Comparison of ENCODE assay signal across 10 mouse cellular contexts in genomic region chr5:120517552-120517951, GRCm38 (mm10). TPM values are rescaled to one million over a fixed set of nuclear protein-coding genes. Genes with fewer than 3 reads are reported as not detected.
DNase-seq lines count a peak whose midpoint lies in the region; ATAC-seq and TF ChIP-seq lines count a peak whose summit lies in the region.
"Had no signal": no experiment of that assay in that cellular context is flagged by ENCODE, and none has a peak within 500 bp of the region (broad histone marks: within the 10 kb centered on the region; RNA-seq: fewer than 3 reads in every experiment).

No protein-coding gene starts in this region.

- peaks cover 20 to 55% of the 10 kb centered on the region in 2 experiments for H3K4me1 ChIP-seq in CH12.LX (ENCODE audit: control insufficient read depth in 1 of 2, insufficient read depth in 2 of 2)
- peaks cover 14% of the 10 kb centered on the region for H3K4me1 ChIP-seq in embryonic facial prominence, embryonic 14.5 days (ENCODE audit: control insufficient read depth, insufficient read depth, low read length)

- in situ Hi-C loops in CH12.LX (cut with MboI; ENCODE audit: low pct_ligation_motif_present, low pct_unique_long_range_greater_than_20kb, low sequenced_read_pairs): loop anchor here (5.0 to 25.0 kb wide), 2 partner anchors 90 to 195 kb away; partner anchors contain the start of gene Dtx1

- peaks cover 9 to 47% of the 10 kb centered on the region in 2 experiments for H3K36me3 ChIP-seq in CH12.LX (replicated peaks in 1 of 2; ENCODE audit: control insufficient read depth in 1 of 2, insufficient read depth in 1 of 2, low read length in 1 of 2)
- peaks cover 7% of the 10 kb centered on the region; the same call in 1 of the 2 replicates for H3K36me3 ChIP-seq in embryonic facial prominence, embryonic 14.5 days (ENCODE audit: control insufficient read depth, insufficient read depth, low read length)

- no peak overlapping the region for H3K9ac ChIP-seq in CH12.LX (ENCODE audit: insufficient read depth, low read depth)
- no peak overlapping the region for H3K9ac ChIP-seq in embryonic facial prominence, embryonic 14.5 days (ENCODE audit: low read depth, low read length)

- H3K27ac ChIP-seq in CH12.LX (ENCODE audit: insufficient read depth, low read depth): 0 out of 2 replicates have a peak overlapping the region, but pooled peaks have one; percentile 10
- H3K27ac ChIP-seq in embryonic facial prominence, embryonic 14.5 days (replicated peaks; ENCODE audit: low read depth, low read length): no peak overlapping the region
- no peak overlapping the region for H3K27ac ChIP-seq in left cerebral cortex, adult 2 months

- no peaks in the 10 kb centered on the region for H3K79me2 ChIP-seq in CH12.LX (replicated peaks; ENCODE audit: control insufficient read depth, extremely low read depth, insufficient read depth, poor library complexity, severe bottlenecking)

- intact Hi-C loops in left cerebral cortex, adult 2 months (cut with DNase I): no loop called here

- no peak for TF ChIP-seq RAD21 in CH12.LX (IDR thresholded peaks at IDR 0.05; ENCODE audit: low read depth, low read length)

- H3K9me3 ChIP-seq in CH12.LX (replicated peaks; ENCODE audit: low read length): no peaks in the 10 kb centered on the region
- no peaks in the 10 kb centered on the region for H3K9me3 ChIP-seq in embryonic facial prominence, embryonic 14.5 days (ENCODE audit: control insufficient read depth, low read length)

- TF ChIP-seq CTCF in CH12.LX (conservative IDR thresholded peaks at IDR 0.05 in 1 of 2, IDR thresholded peaks at IDR 0.05 in 1 of 2; ENCODE audit: low read depth in 2 of 2, low read length in 2 of 2): no peak
- TF ChIP-seq CTCF in left cerebral cortex, adult 2 months (IDR thresholded peaks at IDR 0.05): no peak

- peak overlapping the region in 1 of 3 experiments; percentile 6 for H3K4me3 ChIP-seq in CH12.LX (replicated peaks in 1 of 3; ENCODE audit: low read depth in 2 of 3, low read length in 2 of 3, poor library complexity in 1 of 3)
- no peak overlapping the region for H3K4me3 ChIP-seq in embryonic facial prominence, embryonic 14.5 days (ENCODE audit: low read depth, low read length)
- H3K4me3 ChIP-seq in left cerebral cortex, adult 2 months: no peak overlapping the region

- peak; percentile 69 for DNase-seq in gastrocnemius, adult 18-20 months (ENCODE audit: low spot score)
- no peak for DNase-seq in gastrocnemius, postnatal 10 days
- peak; percentile 91 for DNase-seq in CH12.LX (ENCODE audit: extremely low read depth)
- peak; percentile 59 for DNase-seq in embryonic facial prominence, embryonic 14.5 days (ENCODE audit: low spot score)
- DNase-seq in lung, postnatal 25 days (ENCODE audit: low spot score): peak; percentile 41
- DNase-seq in right cerebral cortex, postnatal 25 days: no peak
- no peak for DNase-seq in left cerebral cortex, adult 2 months (ENCODE audit: extremely low spot score in 1 of 2, low spot score in 2 of 2)
- DNase-seq: cerebellum, postnatal 25 days had no signal

- no peak for ATAC-seq in embryonic facial prominence, embryonic 14.5 days (ENCODE audit: low read depth)
- no peak for ATAC-seq in CD4-positive, CD25-positive, alpha-beta regulatory T cell, adult 4 months

- H3K4me2 ChIP-seq in CH12.LX (ENCODE audit: insufficient read depth, low read depth, poor library complexity, severe bottlenecking): no peak overlapping the region
- no peak overlapping the region for H3K4me2 ChIP-seq in embryonic facial prominence, embryonic 14.5 days (ENCODE audit: low read depth, low read length)

- 48% methylated on average over 9 of the region's 9 CpGs for WGBS in embryonic facial prominence, embryonic 14.5 days

- TF ChIP-seq POLR2A in CH12.LX (IDR thresholded peaks at IDR 0.05; ENCODE audit: low read depth, low read length): no peak

- H3K27me3 ChIP-seq in CH12.LX (replicated peaks): no peaks in the 10 kb centered on the region
- H3K27me3 ChIP-seq in embryonic facial prominence, embryonic 14.5 days (replicated peaks; ENCODE audit: control insufficient read depth, insufficient read depth, low read length): no peaks in the 10 kb centered on the region

- TF ChIP-seq EP300 in CH12.LX (IDR thresholded peaks at IDR 0.05; ENCODE audit: low read length): peak; percentile 74

- dilution Hi-C loops in CH12.LX (cut with MboI; ENCODE audit: extremely low pct_ligation_motif_present, extremely low pct_unique_long_range_greater_than_20kb, low sequenced_read_pairs): no loop called here

TF ChIP-seq in CH12.LX, 34 proteins besides CTCF, POLR2A, EP300 and RAD21 (continues in another document):
- TF ChIP-seq E2F4 (IDR thresholded peaks at IDR 0.05; ENCODE audit: insufficient replicate concordance, low read depth, low read length) (no peak), ETS1 (conservative IDR thresholded peaks at IDR 0.05; ENCODE audit: low read depth, low read length) (peak; percentile 98), BHLHE40 (IDR thresholded peaks at IDR 0.05; ENCODE audit: low read depth, low read length) (peak; percentile 99), RCOR1 (conservative IDR thresholded peaks at IDR 0.05; ENCODE audit: low read depth, low read length) (peak; percentile 72; the same call in 1 of the 2 replicates), MAZ (IDR thresholded peaks at IDR 0.05; ENCODE audit: low read depth, low read length) (peak; percentile 62; the same call in 1 of the 2 replicates), CHD2 (IDR thresholded peaks at IDR 0.05; ENCODE audit: low read length) (no peak; the same call in 1 of the 2 replicates), MAFK (IDR thresholded peaks at IDR 0.05; ENCODE audit: insufficient replicate concordance, low read length) (peak; percentile 41; the same call in 1 of the 2 replicates), MXI1 (IDR thresholded peaks at IDR 0.05; ENCODE audit: low read depth, low read length) (peak; percentile 30; the same call in 1 of the 2 replicates), JUND (conservative IDR thresholded peaks at IDR 0.05; ENCODE audit: low read depth, low read length) (peak; percentile 50; the same call in 1 of the 2 replicates), NELFE (IDR thresholded peaks at IDR 0.05; ENCODE audit: low read depth, low read length) (no peak), GABPA (IDR thresholded peaks at IDR 0.05; ENCODE audit: insufficient replicate concordance, low read depth, low read length) (no peak), MAX (IDR thresholded peaks at IDR 0.05; ENCODE audit: low read length) (peak; percentile 77), ZMIZ1 (IDR thresholded peaks at IDR 0.05; ENCODE audit: low read depth, low read length) (no peak), TCF12 (IDR thresholded peaks at IDR 0.05; ENCODE audit: low read depth, low read length) (peak; percentile 65; the same call in 1 of the 2 replicates), ZC3H11A (IDR thresholded peaks at IDR 0.05; ENCODE audit: low read depth, low read length) (no peak), POLR2AphosphoS2 (IDR thresholded peaks at IDR 0.05; ENCODE audit: low read depth, low read length) (no peak), NRF1 (IDR thresholded peaks at IDR 0.05; ENCODE audit: low read depth, low read length) (no peak), HCFC1 (IDR thresholded peaks at IDR 0.05; ENCODE audit: low read depth, low read length) (peak; percentile 35; the same call in 1 of the 2 replicates), USF1 (IDR thresholded peaks at IDR 0.05; ENCODE audit: low read depth, low read length) (no peak), MEF2A (IDR thresholded peaks at IDR 0.05; ENCODE audit: borderline replicate concordance, low read depth, low read length) (peak; percentile 69; the same call in 1 of the 2 replicates)

RNA-seq across cellular contexts. Expression of gene Slc8b1, which starts 6.6 kb away (rescaled TPM):
- 1 to 10 TPM; 8.5 to 8.6 TPM for total RNA-seq in gastrocnemius, adult 18-20 months (2021)
- 10 to 100 TPM; 15.1 to 20.0 TPM for total RNA-seq in gastrocnemius, postnatal 10 days (2021)
- total RNA-seq in CH12.LX (2012; rRNA removed): 3.3 and 5.8 TPM in 2 replicates
- 3.2 and 3.6 TPM in 2 replicates for total RNA-seq in CH12.LX (2014; rRNA removed)
- 4.6 and 5.1 TPM in 2 replicates for polyA plus RNA-seq in CH12.LX (2012; ENCODE audit: insufficient read length, low read depth)
- 3.5 and 5.7 TPM in 2 replicates for polyA plus RNA-seq in embryonic facial prominence, embryonic 14.5 days (2014; fragmentation: Nextera tagmentation; extraction: Ambion mirVana)
- 10 to 100 TPM in 1 of 2 experiments, 1 to 10 TPM in 1; 6.4 to 11.7 TPM for polyA plus RNA-seq in CD4-positive, CD25-positive, alpha-beta regulatory T cell, adult 4 months (2017; shearing (Covaris generic))
- 1 to 10 TPM; 4.5 to 7.5 TPM for total RNA-seq in left cerebral cortex, adult 2 months (2021)

RNA-seq across cellular contexts. Expression of gene Plbd2, which starts 14.1 kb away (rescaled TPM):
- total RNA-seq in gastrocnemius, adult 18-20 months (2021): 10 to 100 TPM; 46.9 to 52.2 TPM
- total RNA-seq in gastrocnemius, postnatal 10 days (2021): 10 to 100 TPM; 36.7 to 38.0 TPM
- total RNA-seq in CH12.LX (2012; rRNA removed) (10.8 and 21.3 TPM in 2 replicates), CH12.LX (2014; rRNA removed) (7.1 and 9.0 TPM in 2 replicates)
- polyA plus RNA-seq in CH12.LX (2012; ENCODE audit: insufficient read length, low read depth): 24.3 and 28.8 TPM in 2 replicates
- polyA plus RNA-seq in embryonic facial prominence, embryonic 14.5 days (2014; fragmentation: Nextera tagmentation; extraction: Ambion mirVana): 47.0 and 53.1 TPM in 2 replicates
- 1 to 10 TPM; 4.5 to 5.1 TPM for polyA plus RNA-seq in CD4-positive, CD25-positive, alpha-beta regulatory T cell, adult 4 months (2017; shearing (Covaris generic))
- 10 to 100 TPM; 60.6 to 61.7 TPM for total RNA-seq in left cerebral cortex, adult 2 months (2021)

RNA-seq across cellular contexts. Expression of gene Sds, which starts 41.2 kb away (rescaled TPM):
- total RNA-seq in gastrocnemius, adult 18-20 months (2021): under 1 TPM in 1 of 2 experiments, not detected in 1; 0.69 TPM
- not detected for total RNA-seq in gastrocnemius, postnatal 10 days (2021)
- total RNA-seq in CH12.LX (2012; rRNA removed) (not detected in 2 replicates), CH12.LX (2014; rRNA removed) (not detected in 2 replicates)
- 0.76 and 1.5 TPM in 2 replicates for polyA plus RNA-seq in CH12.LX (2012; ENCODE audit: insufficient read length, low read depth)
- not detected in 2 replicates for polyA plus RNA-seq in embryonic facial prominence, embryonic 14.5 days (2014; fragmentation: Nextera tagmentation; extraction: Ambion mirVana)
- polyA plus RNA-seq in CD4-positive, CD25-positive, alpha-beta regulatory T cell, adult 4 months (2017; shearing (Covaris generic)): not detected
- under 1 TPM in 1 of 2 experiments, not detected in 1; 0.61 TPM for total RNA-seq in left cerebral cortex, adult 2 months (2021)
- polyA plus RNA-seq: neural tube, embryonic 11.5 days had no signal

RNA-seq across cellular contexts. Expression of gene Sdsl, which starts 44.9 kb away (rescaled TPM):
- total RNA-seq in gastrocnemius, adult 18-20 months (2021): under 1 TPM in 1 of 2 experiments, not detected in 1; 0.41 TPM
- 1 to 10 TPM in 1 of 2 experiments, under 1 TPM in 1; 0.26 to 1.2 TPM for total RNA-seq in gastrocnemius, postnatal 10 days (2021)
- 1.8 and 4.0 TPM in 2 replicates for total RNA-seq in CH12.LX (2012; rRNA removed)
- not detected in 2 replicates for total RNA-seq in CH12.LX (2014; rRNA removed)
- polyA plus RNA-seq in CH12.LX (2012; ENCODE audit: insufficient read length, low read depth): 0.37 TPM in 1 of 2 replicates, not detected in the other
- polyA plus RNA-seq in embryonic facial prominence, embryonic 14.5 days (2014; fragmentation: Nextera tagmentation; extraction: Ambion mirVana): 1.2 and 1.6 TPM in 2 replicates
- polyA plus RNA-seq in CD4-positive, CD25-positive, alpha-beta regulatory T cell, adult 4 months (2017; shearing (Covaris generic)): not detected
- 1 to 10 TPM; 5.3 to 7.4 TPM for total RNA-seq in left cerebral cortex, adult 2 months (2021)

Comparison
In these comparisons a context has a peak if more than half of its experiments do, and no peak if none do; other contexts are left out.
1. DNase-seq: peak in gastrocnemius, adult 18-20 months (single experiment), CH12.LX (single experiment), embryonic facial prominence, embryonic 14.5 days (single experiment) and lung, postnatal 25 days (single experiment); none in gastrocnemius, postnatal 10 days (single experiment), right cerebral cortex, postnatal 25 days (single experiment) and left cerebral cortex, adult 2 months (0 of 2).